Mouse (Mus musculus): ENCODE data around the gene Rab7.

- TF ChIP-seq CTCF (IDR thresholded peaks at IDR 0.05; ENCODE audit: borderline replicate concordance, extremely low read depth, insufficient read depth, insufficient read length), result no peak
- TF ChIP-seq POLR2A (IDR thresholded peaks at IDR 0.05; ENCODE audit: borderline replicate concordance, extremely low read depth, insufficient read depth, insufficient read length, poor library complexity, severe bottlenecking), result peak; percentile 92
Measured at GRCm38 (mm10) chr6:88084278-88085151, 39.4 kb upstream of the Rab7 start, which contains the start of gene Rpn1.

Data from brain, embryonic 14.5 days (tissue).